Mouse (Mus musculus) spleen, postnatal 14 days (tissue): ENCODE results near the gene Rab10.

ENCODE experiments used
- DNase-seq, 2 experiments: peaks; one replicate each; pipeline ENCODE4 v3.0.0; 2021 to 2022; ENCODE audit warnings: low spot score in 2 of 2

Rab10 gene

DNA sequence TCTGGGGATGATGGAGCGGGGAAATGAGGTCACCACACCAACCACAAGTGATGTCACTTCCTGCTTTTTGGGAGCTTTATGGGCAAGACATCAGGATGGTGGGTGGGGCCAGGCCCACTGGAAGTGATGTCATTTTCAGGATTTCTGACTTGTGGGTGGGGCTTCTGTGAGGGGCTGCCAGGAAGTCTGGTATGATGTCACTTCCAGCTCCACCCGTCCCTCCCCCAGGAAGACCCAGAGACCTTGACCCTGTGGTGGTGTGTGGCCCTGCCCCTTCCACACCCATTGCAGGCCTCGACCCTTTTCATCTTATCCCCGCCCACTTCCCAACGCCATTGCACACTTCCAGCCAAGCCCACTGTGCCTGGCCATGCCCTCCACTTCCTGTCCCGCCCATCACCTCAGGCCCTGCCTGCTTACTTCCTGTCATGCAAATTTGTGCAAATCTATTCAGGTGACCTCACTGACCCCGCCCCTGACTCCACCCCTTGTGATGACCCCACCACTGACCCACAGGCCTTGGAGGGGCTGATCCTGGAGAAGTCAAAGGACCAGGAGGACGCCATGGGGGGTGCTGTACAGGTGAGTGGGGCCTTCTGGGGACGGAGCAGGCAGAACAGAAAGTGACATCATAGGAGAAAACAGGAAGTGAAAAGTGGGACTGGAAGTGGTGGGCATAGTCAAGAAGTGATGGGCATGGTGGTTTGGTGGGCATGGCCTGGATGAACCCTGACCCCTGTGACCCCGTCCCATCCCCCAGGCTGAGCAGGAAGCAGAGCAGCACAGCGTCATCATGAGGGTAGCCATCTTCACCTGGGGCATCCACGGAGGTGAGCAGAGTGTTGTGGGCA is 72.7 kb downstream of the Rab10 start:
- peak in 1 of 2 experiments; percentile 11 for DNase-seq

DNA sequence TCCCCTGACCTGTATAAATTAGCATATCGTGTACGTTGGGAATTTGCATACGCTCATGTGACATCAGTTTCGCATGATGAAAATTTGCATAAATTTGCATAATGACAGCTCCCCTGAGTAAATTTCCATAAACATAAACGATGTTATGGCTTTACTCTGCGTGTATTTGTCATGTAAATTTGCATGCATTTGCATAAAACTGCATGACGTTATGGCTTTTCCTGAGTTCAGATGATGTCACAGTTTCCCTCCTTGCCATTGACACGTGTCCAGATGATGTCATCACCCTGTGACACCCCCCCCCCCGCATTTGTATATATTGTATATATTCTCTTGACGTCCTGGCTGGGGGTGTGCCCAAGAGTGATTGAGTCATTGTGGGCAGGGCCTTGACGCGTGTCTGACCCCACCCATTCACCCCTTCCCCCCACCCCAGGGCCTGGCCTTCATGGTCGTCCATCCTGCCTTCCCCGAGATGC is 73.6 kb downstream of the Rab10 start:
- DNase-seq = no peak

DNA sequence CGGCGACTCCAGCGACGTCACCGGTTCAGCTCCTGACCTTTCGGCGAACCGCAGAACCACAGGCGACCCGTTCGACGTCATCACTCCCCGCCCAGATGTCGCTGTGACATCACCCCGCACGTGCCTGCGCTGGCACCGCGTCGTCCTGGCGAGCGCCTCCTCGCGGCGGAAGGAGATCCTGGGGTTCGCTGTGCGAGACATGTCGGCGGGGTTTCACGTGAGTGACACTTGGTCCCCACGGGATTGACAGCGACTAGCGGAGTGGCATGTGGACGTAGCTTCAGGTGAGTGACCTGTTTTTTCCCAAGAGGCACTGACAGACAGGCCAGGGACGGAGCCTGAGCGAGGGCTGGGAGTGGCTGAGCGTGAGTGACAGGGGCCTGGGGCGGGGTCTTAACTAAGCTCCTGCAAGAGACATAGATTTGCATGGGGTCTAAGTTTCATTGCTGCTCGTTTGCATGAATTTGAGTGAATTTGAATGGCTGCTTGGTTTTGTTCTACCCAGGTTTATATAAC is 74.1 kb downstream of the Rab10 start:
- DNase-seq = peak; percentile 85 to 94

DNA sequence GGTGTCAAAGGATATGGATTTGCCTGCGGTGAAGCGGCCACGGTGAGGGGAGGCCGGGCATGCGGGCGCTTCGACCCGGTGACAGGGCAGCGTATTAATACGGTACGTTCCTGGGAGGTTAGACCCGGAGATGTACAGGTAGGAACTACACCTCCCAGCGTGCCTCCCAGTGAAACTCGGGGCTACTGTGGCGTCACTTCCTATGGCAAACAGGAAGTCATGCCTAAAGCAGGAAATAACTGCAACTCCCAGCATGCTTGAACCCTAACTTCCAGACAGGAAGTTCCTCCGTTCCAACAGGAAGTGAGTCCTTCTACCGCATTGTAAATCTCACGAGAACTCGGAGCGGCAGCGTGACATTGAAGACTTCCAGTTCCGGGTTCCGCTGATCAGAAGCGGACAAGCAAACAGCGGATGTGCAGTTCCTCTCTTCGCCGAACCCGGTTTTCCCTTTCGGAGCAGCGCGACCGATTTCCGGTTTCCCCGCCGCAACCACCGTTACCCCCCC is 74.6 kb downstream of the Rab10 start:
- DNase-seq = peak; percentile 59 to 75

DNA sequence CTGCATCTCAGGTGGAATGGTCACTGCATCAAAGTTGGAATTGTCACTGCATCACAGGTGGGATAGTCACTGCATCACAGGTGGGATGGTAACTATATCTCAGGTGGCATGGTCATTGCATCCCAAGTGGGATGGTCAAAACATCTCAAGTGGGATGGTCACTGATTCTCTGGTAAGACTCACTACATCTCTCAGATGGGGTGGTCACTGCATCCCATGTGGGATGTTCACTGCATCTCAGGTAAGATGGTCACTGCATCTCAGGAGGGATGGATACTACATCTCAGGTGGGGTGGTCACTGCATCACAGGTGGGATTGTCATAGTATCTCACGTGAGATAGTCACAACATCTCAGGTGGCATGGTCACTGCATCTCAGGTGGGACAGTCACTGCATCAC is 75.7 kb downstream of the Rab10 start:
- no peak for DNase-seq

DNA sequence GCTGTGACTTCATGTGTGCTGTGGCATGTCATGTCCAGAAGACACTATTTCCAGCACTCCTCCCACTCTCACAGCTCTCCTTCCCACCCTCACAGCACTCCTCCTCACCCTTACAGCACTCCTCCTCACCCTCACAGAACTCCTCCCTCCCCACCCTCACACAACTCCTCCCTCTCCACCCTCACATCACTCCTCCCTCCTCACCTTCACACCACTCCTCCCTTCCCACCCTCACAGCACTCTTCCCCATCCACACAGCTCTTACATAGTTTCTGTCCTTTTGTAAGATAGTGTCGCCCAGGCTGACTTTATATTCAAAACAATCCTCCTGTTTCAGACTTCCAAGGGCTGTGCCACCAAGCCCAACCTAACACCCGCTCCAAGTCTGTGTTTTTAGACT is 86.4 kb downstream of the Rab10 start:
- DNase-seq = no peak

DNA sequence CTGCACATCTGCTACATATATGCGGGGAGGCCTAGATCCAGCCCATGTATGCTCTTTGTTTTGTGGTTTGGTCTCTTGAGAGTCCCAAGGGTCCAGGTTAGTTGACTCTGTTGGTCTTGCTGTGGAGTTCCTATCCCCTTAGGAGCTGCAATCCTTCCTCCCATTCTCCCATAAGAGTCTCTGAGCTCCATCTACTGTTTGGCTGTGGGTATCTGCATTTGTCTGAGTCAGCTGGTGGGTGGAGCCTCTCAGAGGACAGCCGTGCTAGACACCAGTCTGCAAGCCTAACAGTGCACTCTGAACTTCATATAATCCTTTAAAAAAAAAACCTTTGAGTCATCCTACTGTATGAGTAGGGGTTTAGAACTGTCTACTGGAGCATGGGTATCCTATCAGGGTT is 99.6 kb downstream of the Rab10 start:
- no peak for DNase-seq

DNA sequence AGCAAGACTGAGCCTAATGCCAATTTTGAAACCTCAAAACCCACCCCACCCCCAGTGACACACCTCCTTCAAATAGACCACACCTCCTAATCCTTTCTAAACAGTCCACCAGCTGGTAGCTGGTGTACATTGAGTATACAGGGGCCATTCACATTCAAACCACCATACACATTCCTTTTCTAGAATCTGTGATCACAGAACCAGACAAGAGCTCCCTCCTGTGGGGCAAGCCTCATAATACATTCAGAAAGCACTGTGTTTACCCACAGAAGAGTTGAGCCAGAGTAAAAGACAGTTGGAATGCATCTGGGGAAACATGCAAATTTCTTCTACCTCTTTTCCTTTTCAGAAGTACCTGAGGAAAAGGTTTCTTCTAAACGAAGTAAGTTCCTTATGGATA is 100.6 kb downstream of the Rab10 start:
- DNase-seq = no peak
